Mouse (Mus musculus): ENCODE results near the gene Tomm70a. TPM values are rescaled to one million over a fixed set of nuclear protein-coding genes. Genes with fewer than 3 reads are reported as not detected.

Gene Tomm70a
- polyA plus RNA-seq, 2 experiments = 31.1 to 47.6 TPM

DNA sequence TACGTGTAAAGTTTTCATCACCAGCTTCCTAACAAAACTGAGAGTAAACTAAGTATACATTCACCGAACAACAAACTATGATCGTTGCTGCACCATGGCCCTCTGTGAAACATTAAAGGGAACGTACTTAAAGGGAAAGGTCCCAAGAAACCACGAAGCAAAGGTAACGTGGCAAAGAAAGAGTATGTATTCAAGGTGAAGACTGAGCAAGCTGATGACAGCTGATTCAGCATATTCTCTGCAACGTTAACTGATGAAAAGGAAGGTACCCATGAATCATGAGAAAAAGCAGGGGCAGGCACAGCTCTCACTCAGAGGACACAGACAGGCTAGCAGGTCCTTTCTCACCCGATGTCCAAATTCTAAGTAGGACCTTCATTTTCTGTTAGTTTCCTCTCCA lies 68.9 kb downstream of the Tomm70a start:
- no peaks in the 10 kb centered on the region for H3K27me3 ChIP-seq (ENCODE audit: control insufficient read depth, insufficient read depth, low read length)
- no peaks in the 10 kb centered on the region for H3K4me1 ChIP-seq (ENCODE audit: control insufficient read depth, insufficient read depth, low read length)
- DNase-seq (ENCODE audit: low spot score) (no peak), ATAC-seq (ENCODE audit: low FRiP score, low read depth) (no peak)
- no peaks in the 10 kb centered on the region for H3K9me3 ChIP-seq (ENCODE audit: control insufficient read depth, low read length)
- WGBS = 90% methylated on average over 8 of the region's 8 CpGs
- peaks cover 59% of the 10 kb centered on the region for H3K36me3 ChIP-seq (ENCODE audit: control insufficient read depth, insufficient read depth, low read length)
- no peak overlapping the region for H3K4me3 ChIP-seq (replicated peaks; ENCODE audit: low read length)
- TF ChIP-seq POLR2A (IDR thresholded peaks at IDR 0.05; ENCODE audit: borderline replicate concordance, extremely low read depth, insufficient read depth, insufficient read length) = no peak
- H3K27ac ChIP-seq (replicated peaks; ENCODE audit: low read depth, low read length) = no peak overlapping the region
- no peak overlapping the region for H3K4me2 ChIP-seq (replicated peaks; ENCODE audit: low read depth, low read length, severe bottlenecking)
- H3K9ac ChIP-seq (ENCODE audit: low read depth, low read length, severe bottlenecking) = no peak overlapping the region

DNA sequence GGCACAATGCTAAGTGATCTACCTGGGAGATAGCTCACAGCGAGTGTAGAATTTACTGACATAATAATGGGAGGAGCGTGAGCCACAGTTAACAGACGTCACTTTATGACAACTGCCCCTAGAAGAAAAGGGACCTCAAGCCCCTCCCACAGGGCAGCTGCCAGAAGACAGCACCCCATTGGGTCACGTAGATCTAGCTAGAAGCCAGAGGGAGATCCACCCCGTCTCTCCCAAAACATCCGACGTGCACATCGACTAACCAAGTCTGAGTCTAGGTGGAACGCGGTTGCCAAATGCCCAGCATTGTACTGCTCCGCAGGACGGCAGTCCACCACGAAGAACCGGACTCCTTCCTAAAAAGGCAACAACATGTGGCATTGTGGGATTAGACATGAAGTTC lies 69.7 kb downstream of the Tomm70a start:
- TF ChIP-seq POLR2A (IDR thresholded peaks at IDR 0.05; ENCODE audit: borderline replicate concordance, extremely low read depth, insufficient read depth, insufficient read length) = no peak
- Histone ChIP-seq H3K36me3 (ENCODE audit: control insufficient read depth, insufficient read depth, low read length) (peaks cover 53% of the 10 kb centered on the region), H3K27me3 (ENCODE audit: control insufficient read depth, insufficient read depth, low read length) (no peaks in the 10 kb centered on the region)

DNA sequence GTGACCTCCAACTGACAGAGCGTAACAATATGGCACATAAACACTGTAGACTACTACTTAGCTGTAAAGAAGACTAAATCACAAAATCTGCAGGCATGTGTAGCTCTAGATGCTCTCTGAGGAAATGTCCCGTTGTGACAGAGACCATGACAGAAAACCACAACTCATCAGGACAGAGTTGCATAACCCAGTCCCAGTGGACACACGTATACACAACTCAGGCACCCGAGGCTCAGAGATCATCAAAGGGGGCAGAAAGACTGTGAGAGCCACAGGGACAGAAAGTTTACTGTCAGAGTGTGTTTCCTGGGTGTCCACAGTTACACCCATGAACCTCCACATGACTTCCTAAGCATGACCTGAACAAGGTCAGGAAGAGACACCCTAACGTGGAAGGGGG lies 75.1 kb downstream of the Tomm70a start:
- no peak for ATAC-seq (ENCODE audit: low FRiP score, low read depth)
- no peak overlapping the region for H3K4me3 ChIP-seq (replicated peaks; ENCODE audit: low read length)
- no peak overlapping the region for H3K27ac ChIP-seq (replicated peaks; ENCODE audit: low read depth, low read length)
- no peaks in the 10 kb centered on the region for H3K4me1 ChIP-seq (ENCODE audit: control insufficient read depth, insufficient read depth, low read length)
- TF ChIP-seq POLR2A (IDR thresholded peaks at IDR 0.05; ENCODE audit: borderline replicate concordance, extremely low read depth, insufficient read depth, insufficient read length) = no peak
- no peak for DNase-seq (ENCODE audit: low spot score)
- WGBS = 90% methylated on average over 5 of the region's 5 CpGs
- H3K9ac ChIP-seq (ENCODE audit: low read depth, low read length, severe bottlenecking) = no peak overlapping the region
- H3K36me3 ChIP-seq (ENCODE audit: control insufficient read depth, insufficient read depth, low read length) = peaks cover 51% of the 10 kb centered on the region
- no peaks in the 10 kb centered on the region for H3K9me3 ChIP-seq (ENCODE audit: control insufficient read depth, low read length)
- no peak overlapping the region for H3K4me2 ChIP-seq (replicated peaks; ENCODE audit: low read depth, low read length, severe bottlenecking)
- H3K27me3 ChIP-seq (ENCODE audit: control insufficient read depth, insufficient read depth, low read length) = no peaks in the 10 kb centered on the region

More for the DNA sequence above, 69.7 kb downstream of the Tomm70a start:
- DNase-seq (ENCODE audit: low spot score) (no peak), ATAC-seq (ENCODE audit: low FRiP score, low read depth) (no peak)
- no peaks in the 10 kb centered on the region for H3K4me1 ChIP-seq (ENCODE audit: control insufficient read depth, insufficient read depth, low read length)
- H3K4me3 ChIP-seq (replicated peaks; ENCODE audit: low read length) = no peak overlapping the region
- 92% methylated on average over 14 of the region's 14 CpGs for WGBS
- no peaks in the 10 kb centered on the region for H3K9me3 ChIP-seq (ENCODE audit: control insufficient read depth, low read length)
- H3K4me2 ChIP-seq (replicated peaks; ENCODE audit: low read depth, low read length, severe bottlenecking) = no peak overlapping the region
- no peak overlapping the region for H3K27ac ChIP-seq (replicated peaks; ENCODE audit: low read depth, low read length)
- H3K9ac ChIP-seq (ENCODE audit: low read depth, low read length, severe bottlenecking) = no peak overlapping the region

DNA sequence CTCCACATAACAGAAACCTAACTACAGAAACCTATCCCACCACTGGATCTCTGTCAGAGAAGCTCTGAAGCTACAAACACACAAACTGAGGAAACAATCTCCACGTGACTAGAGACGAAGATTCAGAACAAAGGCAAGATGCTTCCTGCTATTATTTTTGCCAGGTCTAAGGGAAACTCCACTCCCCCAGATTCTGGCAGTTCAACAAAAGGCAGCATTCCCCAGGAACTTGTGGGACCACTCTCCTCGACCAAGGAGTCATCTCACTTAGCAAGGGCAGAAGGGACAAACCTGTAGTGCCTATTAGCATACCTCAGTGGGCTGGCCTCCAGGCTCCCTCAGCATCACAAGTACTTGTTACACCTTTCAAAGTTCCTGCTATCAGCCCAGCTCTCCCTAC lies 75.8 kb downstream of the Tomm70a start:
- Histone ChIP-seq H3K27me3 (ENCODE audit: control insufficient read depth, insufficient read depth, low read length) (no peaks in the 10 kb centered on the region), H3K9me3 (ENCODE audit: control insufficient read depth, low read length) (no peaks in the 10 kb centered on the region), H3K36me3 (ENCODE audit: control insufficient read depth, insufficient read depth, low read length) (peaks cover 44% of the 10 kb centered on the region), H3K4me1 (ENCODE audit: control insufficient read depth, insufficient read depth, low read length) (no peaks in the 10 kb centered on the region), H3K9ac (ENCODE audit: low read depth, low read length, severe bottlenecking) (no peak overlapping the region), H3K4me2 (replicated peaks; ENCODE audit: low read depth, low read length, severe bottlenecking) (no peak overlapping the region), H3K4me3 (replicated peaks; ENCODE audit: low read length) (no peak overlapping the region), H3K27ac (replicated peaks; ENCODE audit: low read depth, low read length) (no peak overlapping the region)
- 67% methylated on average over 3 of the region's 3 CpGs for WGBS
- DNase-seq (ENCODE audit: low spot score) = no peak
- no peak for ATAC-seq (ENCODE audit: low FRiP score, low read depth)
- TF ChIP-seq POLR2A (IDR thresholded peaks at IDR 0.05; ENCODE audit: borderline replicate concordance, extremely low read depth, insufficient read depth, insufficient read length) = no peak

Other genes starting within 250 kb of the Tomm70a start
- gene Tmem45a, start 235.5 kb upstream of the Tomm70a start, polyA plus RNA-seq (2012; rRNA removed) = 36.4 and 40.5 TPM in 2 replicates
- gene Tmem45a, start 235.5 kb upstream of the Tomm70a start, polyA plus RNA-seq (2014; fragmentation: Nextera tagmentation; extraction: Ambion mirVana) = 80.3 and 99.4 TPM in 2 replicates
- 0.10 TPM in 1 of 2 replicates, not detected in the other for gene Lnp1, start 193.6 kb upstream of the Tomm70a start, polyA plus RNA-seq (2012; rRNA removed)
- not detected in 2 replicates for gene Lnp1, start 193.6 kb upstream of the Tomm70a start, polyA plus RNA-seq (2014; fragmentation: Nextera tagmentation; extraction: Ambion mirVana)
- gene Tmem45a2, start 50.3 kb upstream of the Tomm70a start, polyA plus RNA-seq (2012; rRNA removed) = not detected in 2 replicates
- 0.10 TPM in 1 of 2 replicates, not detected in the other for gene Tmem45a2, start 50.3 kb upstream of the Tomm70a start, polyA plus RNA-seq (2014; fragmentation: Nextera tagmentation; extraction: Ambion mirVana)
- 46.4 and 54.7 TPM in 2 replicates for gene Nit2, start 45.6 kb downstream of the Tomm70a start, polyA plus RNA-seq (2012; rRNA removed)
- 83.0 and 91.5 TPM in 2 replicates for gene Nit2, start 45.6 kb downstream of the Tomm70a start, polyA plus RNA-seq (2014; fragmentation: Nextera tagmentation; extraction: Ambion mirVana)
- 46.6 and 51.5 TPM in 2 replicates for gene Tbc1d23, start 109.8 kb downstream of the Tomm70a start, polyA plus RNA-seq (2012; rRNA removed)
- gene Tbc1d23, start 109.8 kb downstream of the Tomm70a start, polyA plus RNA-seq (2014; fragmentation: Nextera tagmentation; extraction: Ambion mirVana) = 38.9 and 44.0 TPM in 2 replicates
- 0.08 and 0.35 TPM in 2 replicates for gene Tmem30c, start 171.2 kb downstream of the Tomm70a start, polyA plus RNA-seq (2012; rRNA removed)
- not detected in 2 replicates for gene Tmem30c, start 171.2 kb downstream of the Tomm70a start, polyA plus RNA-seq (2014; fragmentation: Nextera tagmentation; extraction: Ambion mirVana)
- gene Filip1l, start 231.4 kb downstream of the Tomm70a start, polyA plus RNA-seq (2012; rRNA removed) = 21.4 and 30.3 TPM in 2 replicates
- 43.9 and 50.6 TPM in 2 replicates for gene Filip1l, start 231.4 kb downstream of the Tomm70a start, polyA plus RNA-seq (2014; fragmentation: Nextera tagmentation; extraction: Ambion mirVana)